Mouse (Mus musculus) A20 (cell line): ENCODE results near the gene Nicn1.

Experiments
- DNase-seq: peaks from one replicate; pipeline ENCODE4 v3.0.0-alpha.2; 2011; ENCODE audit warnings: low read depth, low spot score

Nicn1 gene

GRCm38 (mm10) chr9:108337848-108338550 is 47.8 kb downstream of the Nicn1 start:
- no peak for DNase-seq

- DNase-seq, result no peak
These were observed 48.3 kb downstream of the Nicn1 start for GRCm38 (mm10) chr9:108338551-108338885.

- DNase-seq, result peak; percentile 94
These were observed 48.9 kb downstream of the Nicn1 start, which contains the start of gene Gpx1 for GRCm38 (mm10) chr9:108338886-108339781. Gene Gpx1, plus strand, starts transcription at chr9:108338903.

- peak; percentile 61 for DNase-seq
These were observed 49.6 kb downstream of the Nicn1 start for GRCm38 (mm10) chr9:108339886-108340257.

- peak; percentile 87 for DNase-seq
These were observed 50.3 kb downstream of the Nicn1 start for GRCm38 (mm10) chr9:108340258-108341138.

GRCm38 (mm10) chr9:108341139-108341475 is 50.9 kb downstream of the Nicn1 start:
- DNase-seq, result no peak

- DNase-seq, result peak; percentile 30
These were observed 51.6 kb downstream of the Nicn1 start for GRCm38 (mm10) chr9:108341801-108342200.

- DNase-seq, result peak; percentile 78
These were observed 52.1 kb downstream of the Nicn1 start for GRCm38 (mm10) chr9:108342301-108342831.

GRCm38 (mm10) chr9:108343331-108343730 is 53.1 kb downstream of the Nicn1 start:
- peak; percentile 28 for DNase-seq

- DNase-seq, result peak; percentile 20
These were observed 53.6 kb downstream of the Nicn1 start for GRCm38 (mm10) chr9:108343835-108344234.

GRCm38 (mm10) chr9:108344471-108344870 is 54.2 kb downstream of the Nicn1 start:
- DNase-seq, result no peak
